12 mouse cellular contexts compared by ENCODE assay signal in genomic region chr2:122771002-122771401, GRCm38 (mm10). TPM values are rescaled to one million over a fixed set of nuclear protein-coding genes. Genes with fewer than 3 reads are reported as not detected.
DNase-seq lines count a peak whose midpoint lies in the region; ATAC-seq and TF ChIP-seq lines count a peak whose summit lies in the region.
"Had no signal": no experiment of that assay in that cellular context is flagged by ENCODE, and none has a peak within 500 bp of the region (broad histone marks: within the 10 kb centered on the region; RNA-seq: fewer than 3 reads in every experiment).

No protein-coding gene starts in this region.

- no peak overlapping the region for H3K4me3 ChIP-seq in liver, adult 2 months (ENCODE audit: insufficient read depth, low read depth, low read length)
- no peak overlapping the region for H3K4me3 ChIP-seq in lung, adult 2 months (replicated peaks; ENCODE audit: extremely low read depth, low read depth, low read length)
- H3K4me3 ChIP-seq: embryonic facial prominence, embryonic 10.5 days; forebrain, embryonic 15.5 days; heart, embryonic 13.5 days; left cerebral cortex, adult 2 months had no signal

- ATAC-seq in granulocyte monocyte progenitor cell, adult 5-6 weeks (replicated peaks; ENCODE audit: poor library complexity, severe bottlenecking) = peak; percentile 99
- ATAC-seq: forebrain, embryonic 15.5 days had no signal

- WGBS in liver, adult 2 months = 3% methylated on average over 2 of the region's 2 CpGs
- 30% methylated on average over 2 of the region's 2 CpGs for WGBS in lung, adult 2 months

- H3K4me1 ChIP-seq in liver, adult 2 months (ENCODE audit: control insufficient read depth, insufficient read depth, low read length) = peaks cover 22% of the 10 kb centered on the region
- peaks cover 16% of the 10 kb centered on the region for H3K4me1 ChIP-seq in lung, adult 2 months (ENCODE audit: control insufficient read depth, insufficient read depth, low read length)
- H3K4me1 ChIP-seq: embryonic facial prominence, embryonic 10.5 days; forebrain, embryonic 15.5 days; heart, embryonic 13.5 days had no signal

- no peak for TF ChIP-seq POLR2A in liver, adult 2 months (IDR thresholded peaks at IDR 0.05; ENCODE audit: extremely low read depth, insufficient read depth, low read length)
- TF ChIP-seq POLR2A in lung, adult 2 months (IDR thresholded peaks at IDR 0.05; ENCODE audit: borderline replicate concordance, extremely low read depth, low read depth, low read length) = no peak

- no peaks in the 10 kb centered on the region for H3K36me3 ChIP-seq in liver, adult 2 months (ENCODE audit: control insufficient read depth, insufficient read depth, low read length)
- H3K36me3 ChIP-seq: embryonic facial prominence, embryonic 10.5 days; forebrain, embryonic 15.5 days; heart, embryonic 13.5 days had no signal

- no peak overlapping the region for H3K9ac ChIP-seq in liver, adult 2 months (ENCODE audit: low read depth, low read length)
- H3K9ac ChIP-seq: forebrain, embryonic 15.5 days; heart, embryonic 13.5 days; lung, embryonic 14.5 days had no signal

- no peaks in the 10 kb centered on the region for H3K27me3 ChIP-seq in liver, adult 2 months (ENCODE audit: control insufficient read depth, insufficient read depth, low read length)
- H3K27me3 ChIP-seq: forebrain, embryonic 15.5 days had no signal

- DNase-seq in liver, adult 2 months (ENCODE audit: extremely low read depth, low read depth, low spot score) = peak; percentile 94
- no peak for DNase-seq in liver
- peak; percentile 23 for DNase-seq in lung, adult 2 months
- peak; percentile 35 for DNase-seq in skeletal muscle tissue, adult 2 months (ENCODE audit: low read depth, low spot score)
- no peak for DNase-seq in thymus, postnatal 14 days
- DNase-seq in adrenal gland, postnatal 4 days (ENCODE audit: low spot score in 2 of 2) = no peak
- DNase-seq: lung, embryonic 14.5 days had no signal

- no peak for TF ChIP-seq CTCF in liver, adult 2 months (IDR thresholded peaks at IDR 0.05; ENCODE audit: low read depth, low read length)
- TF ChIP-seq CTCF in lung, adult 2 months (IDR thresholded peaks at IDR 0.05; ENCODE audit: insufficient read depth, low read length) = no peak

- peak overlapping the region; percentile 65 for H3K27ac ChIP-seq in liver, adult 2 months (replicated peaks; ENCODE audit: insufficient read depth, low read depth, low read length)
- H3K27ac ChIP-seq: embryonic facial prominence, embryonic 10.5 days; forebrain, embryonic 15.5 days; heart, embryonic 13.5 days; left cerebral cortex, adult 2 months had no signal

- H3K79me2 ChIP-seq in liver, adult 2 months (ENCODE audit: control insufficient read depth, insufficient read depth, low read length) = peaks cover 19% of the 10 kb centered on the region; the same call in 1 of the 2 replicates

RNA-seq across cellular contexts. Expression of gene Sqor, which starts 6.0 kb away (rescaled TPM):
- 332 and 378 TPM in 2 replicates for total RNA-seq in liver, adult 2 months (2014; rRNA removed)
- 162 and 165 TPM in 2 replicates for polyA plus RNA-seq in liver, adult 2 months (2012; rRNA removed)
- 22.7 and 29.0 TPM in 2 replicates for total RNA-seq in granulocyte monocyte progenitor cell, adult 5-6 weeks (2014; fragmentation: Nextera tagmentation)
- 26.4 and 36.6 TPM in 2 replicates for total RNA-seq in granulocyte monocyte progenitor cell, adult 5-6 weeks (2017)
- polyA plus RNA-seq in lung, adult 2 months (2012; rRNA removed) = 34.8 and 37.3 TPM in 2 replicates
- total RNA-seq in adrenal gland, postnatal 4 days (2021) = 10 to 100 TPM; 30.3 to 35.1 TPM

RNA-seq across cellular contexts. Expression of gene Bloc1s6, which starts 32.7 kb away (rescaled TPM):
- 7.7 and 8.5 TPM in 2 replicates for total RNA-seq in liver, adult 2 months (2014; rRNA removed)
- polyA plus RNA-seq in liver, adult 2 months (2012; rRNA removed) = 11.1 and 17.2 TPM in 2 replicates
- total RNA-seq in granulocyte monocyte progenitor cell, adult 5-6 weeks (2014; fragmentation: Nextera tagmentation) = 25.7 and 31.8 TPM in 2 replicates
- total RNA-seq in granulocyte monocyte progenitor cell, adult 5-6 weeks (2017) = 38.8 and 39.9 TPM in 2 replicates
- 21.7 and 29.0 TPM in 2 replicates for polyA plus RNA-seq in lung, adult 2 months (2012; rRNA removed)
- 10 to 100 TPM; 31.7 to 34.1 TPM for total RNA-seq in adrenal gland, postnatal 4 days (2021)

Comparison
In these comparisons a context has a peak if more than half of its experiments do, and no peak if none do; other contexts are left out.
1. DNase-seq: peak in liver, adult 2 months (single experiment), lung, adult 2 months (single experiment) and skeletal muscle tissue, adult 2 months (single experiment); none in liver (single experiment), thymus, postnatal 14 days (single experiment) and adrenal gland, postnatal 4 days (0 of 2).